Mouse (Mus musculus) MEL (cell line): ENCODE data around the gene Map2k1.

Experiments used
- CHD2 ChIP-seq: IDR thresholded peaks from 2 replicates; pipeline ENCODE4 v1.6.1; 2011; ENCODE audit warnings: low read length, improper control_type of control experiment
- E2F4 ChIP-seq: IDR thresholded peaks from 2 replicates; pipeline ENCODE4 v1.6.1; 2011; ENCODE audit warnings: low read depth, low read length, improper control_type of control experiment, borderline replicate concordance
- HCFC1 ChIP-seq: IDR thresholded peaks from 2 replicates; pipeline ENCODE4 v1.6.1; 2012; ENCODE audit warnings: low read depth, mild to moderate bottlenecking, inconsistent platforms, low read length, improper control_type of control experiment, moderate library complexity
- JUND ChIP-seq: IDR thresholded peaks from 2 replicates; pipeline ENCODE4 v1.6.1; 2011; ENCODE audit warnings: low read depth, mild to moderate bottlenecking, improper control_type of control experiment, low read length
- MAFK ChIP-seq: IDR thresholded peaks from 2 replicates; pipeline ENCODE4 v1.6.1; 2011; ENCODE audit warnings: low read depth, mild to moderate bottlenecking, low read length, improper control_type of control experiment, borderline replicate concordance
- MAX ChIP-seq: IDR thresholded peaks from 2 replicates; pipeline ENCODE4 v1.6.1; 2011; ENCODE audit warnings: low read length, improper control_type of control experiment
- MXI1 ChIP-seq: IDR thresholded peaks from 2 replicates; pipeline ENCODE4 v1.6.1; 2011; ENCODE audit warnings: mild to moderate bottlenecking, low read depth, low read length, improper control_type of control experiment
- NRF1 ChIP-seq: IDR thresholded peaks from 2 replicates; pipeline ENCODE4 v1.6.1; 2014; ENCODE audit warnings: low read depth, mild to moderate bottlenecking, inconsistent platforms, low read length, improper control_type of control experiment, moderate library complexity; ENCODE audit not compliant: poor library complexity, insufficient read depth, severe bottlenecking
- ZKSCAN1 ChIP-seq: IDR thresholded peaks from 2 replicates; pipeline ENCODE4 v1.6.1; 2012; ENCODE audit warnings: low read depth, mild to moderate bottlenecking, inconsistent platforms, low read length, improper control_type of control experiment, moderate library complexity

DNA sequence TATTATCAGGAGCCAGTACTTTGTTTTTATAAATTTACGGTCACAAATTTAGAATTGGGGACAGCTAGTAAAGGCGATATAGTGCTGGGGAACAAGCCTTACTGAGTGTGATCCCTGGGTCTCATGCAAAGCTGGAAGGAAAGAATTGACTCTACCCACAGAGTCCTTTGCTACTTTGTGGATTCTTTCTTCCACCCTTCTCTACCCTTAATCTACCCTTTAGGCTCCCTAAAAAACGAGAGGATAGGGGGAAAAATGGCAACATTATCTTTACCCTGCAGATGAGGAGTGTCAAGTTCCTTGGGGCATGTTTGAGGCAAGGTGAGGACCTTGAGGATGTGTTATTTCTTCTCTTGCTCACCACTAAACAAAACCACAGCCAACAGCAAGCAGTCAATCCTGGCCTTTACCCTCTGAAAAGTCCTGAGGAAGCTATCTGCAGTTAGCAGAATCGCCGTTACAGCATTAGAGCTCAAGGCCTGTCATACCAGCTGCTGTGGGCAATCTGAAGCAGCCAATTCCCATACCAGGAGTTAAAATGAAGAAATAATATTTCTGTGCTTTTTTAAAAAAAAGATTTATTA is 29.1 kb upstream of the Map2k1 start:
- no peak for TF ChIP-seq HCFC1
- TF ChIP-seq ZKSCAN1, result no peak
- TF ChIP-seq E2F4, result no peak
- TF ChIP-seq MAFK, result no peak
- 0 out of 2 replicates have a peak, but pooled peaks have one; percentile 31 for TF ChIP-seq JUND
- no peak for TF ChIP-seq CHD2
- 0 out of 2 replicates have a peak, but pooled peaks have one; percentile 17 for TF ChIP-seq MAX
- TF ChIP-seq NRF1, result no peak
- TF ChIP-seq MXI1, result no peak
